Mouse (Mus musculus) mouse trophoblast stem cell (cell line): ENCODE data around the gene Gpr34.

Experiments
- in situ Hi-C, 2 experiments: fragments of 300-500 bp; cut with MseI, MboI; formaldehyde crosslinking; loops; 2 replicates in 1 of 2; 3 replicates in 1 of 2; pipeline ENCODE4 v1.15.1; 2025

The Gpr34 gene

GRCm38 (mm10) chrX:13670342-13670741 lies 38.5 kb downstream of the Gpr34 start:
- in situ Hi-C loops: loop anchor here (25.0 kb wide), 1 partner anchor 433 kb away; no protein-coding TSS in a partner anchor

DNA sequence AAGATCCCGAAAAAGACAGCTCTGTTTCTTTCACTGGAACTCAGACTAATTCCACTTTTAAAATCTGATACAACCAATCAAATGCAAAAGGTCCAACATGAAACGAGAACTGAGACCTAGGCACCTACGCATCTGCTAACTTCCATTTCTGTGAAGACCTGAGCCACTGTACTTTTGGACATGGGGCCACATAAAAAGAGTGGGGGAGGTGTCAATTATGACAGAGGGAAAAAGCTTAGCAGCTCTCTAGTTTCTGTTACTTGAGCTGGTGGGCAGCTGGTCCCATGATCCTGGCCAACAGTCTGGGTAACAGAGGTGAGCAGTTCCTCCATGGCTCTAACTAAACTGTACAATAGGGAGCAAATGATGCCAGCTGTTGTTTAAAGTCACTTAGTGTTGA lies 41.1 kb downstream of the Gpr34 start:
- in situ Hi-C loops: loop anchor here (25.0 kb wide), 1 partner anchor 436 kb away; no protein-coding TSS in a partner anchor

- in situ Hi-C loops: no loop called here
These were observed 49.9 kb downstream of the Gpr34 start for GRCm38 (mm10) chrX:13681748-13682147.

DNA sequence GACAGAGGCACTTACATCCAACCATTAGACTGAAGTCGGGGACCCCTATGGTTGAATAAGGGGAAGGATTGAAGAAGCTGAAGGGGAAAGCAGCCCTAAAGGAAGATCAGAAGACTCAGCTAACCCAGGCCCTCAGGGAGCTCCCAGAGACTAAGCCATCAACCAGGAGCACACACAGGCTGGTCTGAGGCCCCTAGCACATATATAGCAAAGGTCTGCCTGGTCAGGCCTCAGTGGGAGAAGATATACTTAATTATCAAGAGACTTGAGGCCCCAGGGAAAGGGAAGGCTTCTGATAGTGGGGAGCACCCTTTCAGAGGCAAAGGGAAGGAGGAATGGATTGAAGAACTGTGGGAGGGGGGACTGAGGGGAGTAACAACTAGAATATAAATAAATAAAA lies 54.7 kb downstream of the Gpr34 start:
- in situ Hi-C loops: no loop called here

DNA sequence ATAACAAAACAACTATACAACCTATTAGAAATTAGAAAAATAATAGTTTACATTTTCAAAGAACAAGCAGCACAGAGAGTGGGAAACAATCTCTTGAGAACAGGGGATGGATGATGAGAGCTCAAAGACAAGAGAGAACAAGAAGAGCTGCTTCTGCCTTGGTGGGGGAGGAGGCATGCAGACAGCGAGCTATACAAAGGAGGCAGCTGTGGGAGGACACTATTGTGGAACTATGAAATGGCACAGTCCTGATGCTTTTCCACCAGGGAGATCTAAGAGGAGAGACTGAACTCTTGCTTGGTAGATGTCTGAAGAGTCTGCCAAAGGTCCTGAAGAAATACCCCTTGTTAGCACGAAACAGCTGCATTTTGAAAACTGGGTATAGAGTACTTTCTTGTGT lies 56.5 kb downstream of the Gpr34 start:
- in situ Hi-C loops: no loop called here
